Mouse (Mus musculus) T-helper 1 cell (primary cell): ENCODE data around the gene Flt3.

Experiments used
- in situ Hi-C: fragments of 300-600 bp; cut with MboI, MseI; formaldehyde crosslinking; loops from one replicate; pipeline ENCODE4 v1.15.1; 2025; ENCODE audit warnings: high pct_unique_total_duplicates

The Flt3 gene

GRCm38 (mm10) chr5:147399843-147400504 lies at the start of gene Flt3:
Flt3 (minus strand) TSS chr5:147400489.
- in situ Hi-C loops, result no loop called here

GRCm38 (mm10) chr5:147448933-147449332 lies 48.6 kb upstream of the Flt3 start:
- in situ Hi-C loops, result no loop called here

GRCm38 (mm10) chr5:147448526-147448925 lies 48.2 kb upstream of the Flt3 start:
- in situ Hi-C loops, result no loop called here

- in situ Hi-C loops, result no loop called here
Measured at GRCm38 (mm10) chr5:147445252-147445651, 45.0 kb upstream of the Flt3 start.

- in situ Hi-C loops, result no loop called here
Measured at GRCm38 (mm10) chr5:147444757-147445156, 44.5 kb upstream of the Flt3 start.

- in situ Hi-C loops, result no loop called here
Measured at GRCm38 (mm10) chr5:147444298-147444697, 44.0 kb upstream of the Flt3 start.

GRCm38 (mm10) chr5:147442741-147443140 lies 42.5 kb upstream of the Flt3 start:
- in situ Hi-C loops, result no loop called here

- in situ Hi-C loops, result no loop called here
Measured at GRCm38 (mm10) chr5:147441979-147442378, 41.7 kb upstream of the Flt3 start.

GRCm38 (mm10) chr5:147440996-147441507 lies 40.8 kb upstream of the Flt3 start:
- in situ Hi-C loops, result no loop called here

- in situ Hi-C loops, result no loop called here
Measured at GRCm38 (mm10) chr5:147436491-147436890, 36.2 kb upstream of the Flt3 start.

- in situ Hi-C loops, result no loop called here
Measured at GRCm38 (mm10) chr5:147435751-147436150, 35.5 kb upstream of the Flt3 start.

GRCm38 (mm10) chr5:147435224-147435623 lies 34.9 kb upstream of the Flt3 start:
- in situ Hi-C loops, result no loop called here

- in situ Hi-C loops, result no loop called here
Measured at GRCm38 (mm10) chr5:147432927-147433326, 32.6 kb upstream of the Flt3 start.

GRCm38 (mm10) chr5:147430936-147431839 lies 30.9 kb upstream of the Flt3 start:
- in situ Hi-C loops, result no loop called here

GRCm38 (mm10) chr5:147430361-147430935 lies 30.2 kb upstream of the Flt3 start:
- in situ Hi-C loops, result no loop called here

GRCm38 (mm10) chr5:147429535-147430305 lies 29.4 kb upstream of the Flt3 start, which contains the start of gene Pan3:
Pan3 (plus strand) TSS chr5:147430161.
- in situ Hi-C loops, result no loop called here

- in situ Hi-C loops, result no loop called here
Measured at GRCm38 (mm10) chr5:147426048-147426805, 25.9 kb upstream of the Flt3 start.

- in situ Hi-C loops, result no loop called here
Measured at GRCm38 (mm10) chr5:147423612-147424011, 23.3 kb upstream of the Flt3 start.

- in situ Hi-C loops, result no loop called here
Measured at GRCm38 (mm10) chr5:147418394-147419121, 18.3 kb upstream of the Flt3 start.

GRCm38 (mm10) chr5:147417986-147418385 lies 17.7 kb upstream of the Flt3 start:
- in situ Hi-C loops, result no loop called here
